Mouse (Mus musculus) kidney, embryonic 15.5 days (tissue): ENCODE data around the gene Clec4b1. TPM values are rescaled to one million over a fixed set of nuclear protein-coding genes. Genes with fewer than 3 reads are reported as not detected.
"Not testable (repeated sequence)": the region's sequence is repeated elsewhere in the genome, so short reads cannot be mapped to it uniquely, and the experiment has no call there.

Experiments
- ATAC-seq: fragments of 200-750 bp; cut with Nextera tagmentation; replicated peaks from 2 replicates; pipeline ENCODE4 v1.8.0; 2017; ENCODE audit warnings: moderate TSS enrichment; ENCODE audit not compliant: low FRiP score
- H3K27ac ChIP-seq: fragments of 300-500 bp; sonication (generic); 2 replicates; pipeline ENCODE4 v1.5.1; 2015; ENCODE audit warnings: mild to moderate bottlenecking, inconsistent platforms
- H3K27me3 ChIP-seq: fragments of 300-500 bp; sonication (generic); 2 replicates; pipeline ENCODE4 v1.6.1; 2015; ENCODE audit warnings: inconsistent platforms
- H3K36me3 ChIP-seq: fragments of 300-500 bp; sonication (generic); 2 replicates; pipeline ENCODE4 v1.6.1; 2015; ENCODE audit warnings: inconsistent platforms
- H3K4me1 ChIP-seq: fragments of 300-500 bp; sonication (generic); 2 replicates; pipeline ENCODE4 v1.6.1; 2015; ENCODE audit warnings: inconsistent platforms
- H3K4me2 ChIP-seq: fragments of 300-500 bp; sonication (generic); 2 replicates; pipeline ENCODE4 v1.6.1; 2015; ENCODE audit warnings: moderate library complexity, mild to moderate bottlenecking, inconsistent platforms
- H3K4me3 ChIP-seq: fragments of 300-500 bp; sonication (generic); replicated peaks from 2 replicates; pipeline ENCODE4 v1.5.1; 2015; ENCODE audit warnings: mild to moderate bottlenecking, inconsistent platforms
- H3K9ac ChIP-seq: fragments of 300-500 bp; sonication (generic); 2 replicates; pipeline ENCODE4 v1.6.1; 2015; ENCODE audit warnings: mild to moderate bottlenecking, inconsistent platforms
- H3K9me3 ChIP-seq: fragments of 300-500 bp; sonication (generic); replicated peaks from 2 replicates; pipeline ENCODE4 v1.6.1; 2016; ENCODE audit warnings: inconsistent platforms
- WGBS: fragments of 180-500 bp; shearing (Covaris S2); methylation state at CpG from one replicate; pipeline ENCODE4 v1.1.7; 2015; ENCODE audit warnings: mixed read lengths; 5-methylcytosine and 5-hydroxymethylcytosine counted together
- polyA plus RNA-seq: library from polyadenylated mRNA; unstranded; fragments of >200 nt; fragmentation: Nextera tagmentation; extraction: Ambion mirVana; gene quantifications from 2 replicates; pipeline ENCODE4 v1.2.1, GENCODE M21; 2015

Gene Clec4b1
- polyA plus RNA-seq: not detected in 2 replicates

- Histone ChIP-seq H3K9ac (no peak within 1 kb of the TSS), H3K4me3 (no peak within 1 kb of the TSS), H3K36me3 (no peaks in the 10 kb centered on the region), H3K27me3 (no peaks in the 10 kb centered on the region), H3K4me1 (no peaks in the 10 kb centered on the region), H3K27ac (no peak within 1 kb of the TSS), H3K9me3 (no peaks in the 10 kb centered on the region), H3K4me2 (no peak within 1 kb of the TSS)
- ATAC-seq: no peak
- WGBS: 77% methylated on average over 2 of the region's 2 CpGs
Observed at GRCm38 (mm10) chr6:123049742-123050372, at the start of gene Clec4b1. TSS of gene Clec4b1 (plus strand) at chr6:123049962.

GRCm38 (mm10) chr6:123004696-123005095 lies 45.1 kb upstream of the Clec4b1 start:
- H3K9me3 ChIP-seq, ATAC-seq, H3K27me3 ChIP-seq, H3K4me2 ChIP-seq, H3K9ac ChIP-seq, H3K36me3 ChIP-seq, H3K4me3 ChIP-seq, H3K27ac ChIP-seq, H3K4me1 ChIP-seq: not testable (repeated sequence)
- WGBS: 74% methylated on average over 2 of the region's 2 CpGs

- Histone ChIP-seq H3K27me3 (no peaks in the 10 kb centered on the region), H3K4me2 (no peak overlapping the region), H3K9ac (no peak overlapping the region), H3K36me3 (no peaks in the 10 kb centered on the region), H3K9me3 (no peaks in the 10 kb centered on the region), H3K4me1 (no peaks in the 10 kb centered on the region), H3K27ac (no peak overlapping the region), H3K4me3 (no peak overlapping the region)
- WGBS: 77% methylated on average over 1 of the region's 1 CpGs
- ATAC-seq: no peak
Observed at GRCm38 (mm10) chr6:123005591-123005990, 44.2 kb upstream of the Clec4b1 start.

GRCm38 (mm10) chr6:123095125-123095843 lies 45.5 kb downstream of the Clec4b1 start:
- no peaks in the 10 kb centered on the region for H3K4me1 ChIP-seq
- no peak for ATAC-seq
- no peaks in the 10 kb centered on the region for H3K36me3 ChIP-seq
- WGBS: 89% methylated on average over 4 of the region's 4 CpGs
- no peak overlapping the region for H3K4me3 ChIP-seq
- H3K27ac ChIP-seq: no peak overlapping the region
- H3K9me3 ChIP-seq: no peaks in the 10 kb centered on the region
- no peak overlapping the region for H3K4me2 ChIP-seq
- no peak overlapping the region for H3K9ac ChIP-seq
- no peaks in the 10 kb centered on the region for H3K27me3 ChIP-seq

DNA sequence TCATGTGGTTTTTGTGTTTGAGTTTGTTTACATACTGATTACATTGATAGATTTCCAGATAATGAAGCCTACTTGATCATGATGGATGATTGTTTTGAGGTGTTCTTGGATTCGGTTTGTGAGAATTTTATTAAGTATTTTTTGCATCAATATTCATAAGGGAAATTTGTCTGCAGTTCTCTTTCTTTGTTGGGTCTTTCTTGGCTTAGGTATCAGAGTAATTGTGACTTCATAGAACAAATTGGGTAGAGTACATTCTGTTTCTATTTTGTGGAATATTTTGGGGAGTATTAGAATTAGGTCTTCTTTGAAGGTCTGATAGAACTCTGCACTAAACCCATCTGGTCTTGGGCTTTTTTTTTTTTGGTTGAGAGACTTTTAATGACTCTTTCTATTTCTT lies 56.4 kb downstream of the Clec4b1 start, which contains the start of gene Clec4a2:
TSS of gene Clec4a2 (plus strand) at position 301 of the 400 bp plus-strand sequence.
- H3K36me3 ChIP-seq, ATAC-seq, H3K9ac ChIP-seq, H3K9me3 ChIP-seq, H3K27ac ChIP-seq, H3K4me3 ChIP-seq, H3K4me1 ChIP-seq, H3K27me3 ChIP-seq, H3K4me2 ChIP-seq: not testable (repeated sequence)
- 67% methylated on average over 1 of the region's 1 CpGs for WGBS

Other genes with a start within 250 kb of the Clec4b1 start
- gene Slc2a3, start 248.3 kb upstream of the Clec4b1 start, polyA plus RNA-seq: 7.8 and 10.4 TPM in 2 replicates
- 6.0 and 6.3 TPM in 2 replicates for gene Foxj2, start 230.0 kb upstream of the Clec4b1 start, polyA plus RNA-seq
- 1.9 and 2.1 TPM in 2 replicates for gene C3ar1, start 193.8 kb upstream of the Clec4b1 start, polyA plus RNA-seq
- 53.1 and 55.9 TPM in 2 replicates for gene Necap1, start 175.5 kb upstream of the Clec4b1 start, polyA plus RNA-seq
- gene Clec4a1, start 128.1 kb upstream of the Clec4b1 start, polyA plus RNA-seq: 3.8 and 4.2 TPM in 2 replicates
- 2.8 and 4.0 TPM in 2 replicates for gene Clec4a3, start 97.4 kb upstream of the Clec4b1 start, polyA plus RNA-seq
- gene Clec4a4, start 59.6 kb upstream of the Clec4b1 start, polyA plus RNA-seq: not detected in 2 replicates
- 2.6 and 3.4 TPM in 2 replicates for gene Clec4a2, start 56.5 kb downstream of the Clec4b1 start, polyA plus RNA-seq
- not detected in 2 replicates for gene Clec4b2, start 122.9 kb downstream of the Clec4b1 start, polyA plus RNA-seq
- gene Clec4n, start 179.9 kb downstream of the Clec4b1 start, polyA plus RNA-seq: 2.7 and 3.6 TPM in 2 replicates
- 0.35 TPM in 1 of 2 replicates, not detected in the other for gene Clec4d, start 212.1 kb downstream of the Clec4b1 start, polyA plus RNA-seq
- gene Clec4e, start 239.9 kb downstream of the Clec4b1 start, polyA plus RNA-seq: not detected in 2 replicates